ENCODE assay signal across 30 mouse cellular contexts in the genomic region with DNA sequence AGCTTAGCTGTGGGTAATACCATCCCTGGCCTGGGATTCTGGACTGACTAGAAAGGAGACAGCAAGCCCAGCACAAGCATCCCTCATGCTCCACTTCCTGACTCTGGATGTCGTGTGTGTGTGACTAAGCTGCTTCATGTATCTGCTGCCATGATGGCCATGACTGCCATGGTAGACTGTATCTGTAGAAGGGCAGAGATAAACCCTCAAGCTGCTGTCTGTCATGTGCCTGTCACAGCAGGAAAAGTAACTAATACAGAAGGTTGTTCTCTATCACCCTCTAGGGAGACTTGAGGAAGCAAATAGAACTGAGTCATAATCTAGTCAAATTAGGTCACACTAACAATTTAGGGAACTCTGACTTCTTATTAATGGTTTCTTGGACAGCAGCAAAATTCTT.
DNase-seq lines count a peak whose midpoint lies in the region; ATAC-seq and TF ChIP-seq lines count a peak whose summit lies in the region.
"Had no signal": no experiment of that assay in that cellular context is flagged by ENCODE, and none has a peak within 500 bp of the region (broad histone marks: within the 10 kb centered on the region; RNA-seq: fewer than 3 reads in every experiment).

No protein-coding gene starts in this region.

- H3K9ac ChIP-seq in midbrain, postnatal 0 days (replicated peaks; ENCODE audit: low read length, poor library complexity, severe bottlenecking), result no peak overlapping the region
- H3K9ac ChIP-seq in kidney, embryonic 14.5 days (ENCODE audit: low read depth, low read length), result no peak overlapping the region
- H3K9ac ChIP-seq in liver, embryonic 11.5 days (ENCODE audit: low read depth, low read length), result no peak overlapping the region
- H3K9ac ChIP-seq: forebrain, postnatal 0 days; heart, embryonic 15.5 days; hindbrain, embryonic 13.5 days; liver, embryonic 15.5 days; lung, embryonic 14.5 days; midbrain, embryonic 15.5 days; neural tube, embryonic 13.5 days had no signal

- no peak overlapping the region for H3K27ac ChIP-seq in midbrain, postnatal 0 days (ENCODE audit: low read depth, low read length)
- no peak overlapping the region for H3K27ac ChIP-seq in midbrain, embryonic 10.5 days (replicated peaks)
- H3K27ac ChIP-seq in kidney, embryonic 14.5 days (ENCODE audit: low read depth, low read length), result no peak overlapping the region
- no peak overlapping the region for H3K27ac ChIP-seq in kidney, adult 2 months (ENCODE audit: insufficient read depth, low read depth, low read length)
- no peak overlapping the region for H3K27ac ChIP-seq in liver, embryonic 11.5 days (ENCODE audit: low read depth, low read length)
- H3K27ac ChIP-seq: heart, embryonic 10.5 days; heart, embryonic 15.5 days; hindbrain, embryonic 13.5 days; liver, embryonic 15.5 days; midbrain, embryonic 15.5 days; neural tube, embryonic 13.5 days had no signal

- no peaks in the 10 kb centered on the region for H3K36me3 ChIP-seq in midbrain, postnatal 0 days (ENCODE audit: insufficient read depth, low read length)
- no peaks in the 10 kb centered on the region for H3K36me3 ChIP-seq in midbrain, embryonic 10.5 days
- no peaks in the 10 kb centered on the region for H3K36me3 ChIP-seq in kidney, embryonic 14.5 days (ENCODE audit: control insufficient read depth, insufficient read depth, low read length)
- H3K36me3 ChIP-seq in kidney, adult 2 months (ENCODE audit: control insufficient read depth, insufficient read depth, low read length), result no peaks in the 10 kb centered on the region
- H3K36me3 ChIP-seq in liver, embryonic 11.5 days (ENCODE audit: control insufficient read depth, insufficient read depth, low read length), result no peaks in the 10 kb centered on the region
- H3K36me3 ChIP-seq: heart, embryonic 10.5 days; heart, embryonic 15.5 days; hindbrain, embryonic 13.5 days; liver, embryonic 15.5 days; midbrain, embryonic 15.5 days; neural tube, embryonic 13.5 days had no signal

- DNase-seq in midbrain, postnatal 0 days (ENCODE audit: low spot score), result peak; percentile 21
- DNase-seq in midbrain, embryonic 10.5 days (ENCODE audit: low spot score), result no peak
- DNase-seq in CD4-positive, CD25-positive, alpha-beta regulatory T cell, adult 2 months (ENCODE audit: low read depth, low spot score), result peak; percentile 18
- DNase-seq in kidney, adult 2 months, result no peak
- no peak for DNase-seq in liver, embryonic 11.5 days (ENCODE audit: low spot score)
- DNase-seq: adrenal gland, postnatal 25 days; cerebellum, adult 11-12 months; cerebellum, adult 9-11 months; forebrain, postnatal 0 days; gastrocnemius, postnatal 10 days; heart, postnatal 36 days; kidney, adult 9 months; kidney, postnatal 14 days; layer of hippocampus, adult 9-11 months; liver; lung, embryonic 14.5 days; lung, postnatal 14 days; right cerebral cortex, postnatal 25 days had no signal

- no peak overlapping the region for H3K4me2 ChIP-seq in midbrain, postnatal 0 days (ENCODE audit: low read depth, low read length, poor library complexity, severe bottlenecking)
- no peak overlapping the region for H3K4me2 ChIP-seq in kidney, embryonic 14.5 days (replicated peaks; ENCODE audit: low read depth, low read length)
- no peak overlapping the region for H3K4me2 ChIP-seq in liver, embryonic 11.5 days
- H3K4me2 ChIP-seq: heart, embryonic 15.5 days; hindbrain, embryonic 13.5 days; liver, embryonic 15.5 days; lung, embryonic 14.5 days; midbrain, embryonic 15.5 days; neural tube, embryonic 13.5 days had no signal

- H3K4me1 ChIP-seq in midbrain, postnatal 0 days (ENCODE audit: insufficient read depth, low read length), result no peaks in the 10 kb centered on the region
- H3K4me1 ChIP-seq in midbrain, embryonic 10.5 days, result no peaks in the 10 kb centered on the region
- no peaks in the 10 kb centered on the region for H3K4me1 ChIP-seq in kidney, embryonic 14.5 days (ENCODE audit: control insufficient read depth, insufficient read depth, low read length)
- 0 out of 2 replicates have a peak, but pooled peaks cover 2% of the 10 kb centered on the region for H3K4me1 ChIP-seq in kidney, adult 2 months (ENCODE audit: control insufficient read depth, insufficient read depth, low read length)
- H3K4me1 ChIP-seq in liver, embryonic 11.5 days (replicated peaks; ENCODE audit: control insufficient read depth, insufficient read depth, low read length), result no peaks in the 10 kb centered on the region
- H3K4me1 ChIP-seq: heart, embryonic 10.5 days; heart, embryonic 15.5 days; hindbrain, embryonic 13.5 days; liver, embryonic 15.5 days; midbrain, embryonic 15.5 days; neural tube, embryonic 13.5 days had no signal

- no peak for TF ChIP-seq POLR2A in kidney, adult 2 months (IDR thresholded peaks at IDR 0.05; ENCODE audit: low read depth, low read length)

- no peaks in the 10 kb centered on the region for H3K9me3 ChIP-seq in midbrain, postnatal 0 days (ENCODE audit: low read length)
- no peaks in the 10 kb centered on the region for H3K9me3 ChIP-seq in midbrain, embryonic 10.5 days (replicated peaks)
- H3K9me3 ChIP-seq in kidney, embryonic 14.5 days (ENCODE audit: control insufficient read depth, low read length), result no peaks in the 10 kb centered on the region
- no peaks in the 10 kb centered on the region for H3K9me3 ChIP-seq in liver, embryonic 11.5 days (ENCODE audit: control insufficient read depth, low read length)
- H3K9me3 ChIP-seq: heart, embryonic 10.5 days; heart, embryonic 15.5 days; hindbrain, embryonic 13.5 days; liver, embryonic 15.5 days; midbrain, embryonic 15.5 days; neural tube, embryonic 13.5 days had no signal

- ATAC-seq in midbrain, postnatal 0 days (ENCODE audit: low FRiP score), result no peak
- ATAC-seq in common myeloid progenitor, adult 5-6 weeks (replicated peaks; ENCODE audit: low read depth, poor library complexity, severe bottlenecking), result peak; percentile 45
- peak; percentile 51; the same call in 1 of the 2 replicates for ATAC-seq in megakaryocyte-erythroid progenitor cell, adult 5-6 weeks (replicated peaks; ENCODE audit: low FRiP score, low TSS enrichment, poor library complexity, severe bottlenecking)
- no peak for ATAC-seq in kidney, embryonic 14.5 days (ENCODE audit: low FRiP score, low TSS enrichment)
- no peak for ATAC-seq in liver, embryonic 11.5 days (replicated peaks; ENCODE audit: low FRiP score)
- ATAC-seq: forebrain, postnatal 0 days; intestine, embryonic 16.5 days; midbrain, embryonic 15.5 days had no signal

- H3K27me3 ChIP-seq in midbrain, postnatal 0 days (ENCODE audit: insufficient read depth, low read length), result no peaks in the 10 kb centered on the region
- H3K27me3 ChIP-seq in midbrain, embryonic 10.5 days (ENCODE audit: low read depth, poor library complexity, severe bottlenecking), result no peaks in the 10 kb centered on the region
- no peaks in the 10 kb centered on the region for H3K27me3 ChIP-seq in kidney, embryonic 14.5 days (ENCODE audit: control insufficient read depth, insufficient read depth, low read length)
- no peaks in the 10 kb centered on the region for H3K27me3 ChIP-seq in kidney, adult 2 months (replicated peaks; ENCODE audit: control insufficient read depth, insufficient read depth, low read length)
- H3K27me3 ChIP-seq in liver, embryonic 11.5 days (replicated peaks; ENCODE audit: control insufficient read depth, insufficient read depth, low read length), result no peaks in the 10 kb centered on the region
- H3K27me3 ChIP-seq: CH12.LX; heart, embryonic 15.5 days; hindbrain, embryonic 13.5 days; liver, embryonic 15.5 days; midbrain, embryonic 15.5 days; neural tube, embryonic 13.5 days had no signal

- no peak overlapping the region for H3K4me3 ChIP-seq in midbrain, postnatal 0 days (ENCODE audit: low read depth, low read length)
- H3K4me3 ChIP-seq in midbrain, embryonic 10.5 days, result no peak overlapping the region
- no peak overlapping the region for H3K4me3 ChIP-seq in kidney, embryonic 14.5 days (ENCODE audit: low read length)
- no peak overlapping the region for H3K4me3 ChIP-seq in kidney, adult 2 months (ENCODE audit: insufficient read depth, low read depth, low read length)
- no peak overlapping the region for H3K4me3 ChIP-seq in liver, embryonic 11.5 days (ENCODE audit: low read depth, low read length)
- H3K4me3 ChIP-seq: erythroblast, embryonic 14.5 days; heart, embryonic 10.5 days; heart, embryonic 15.5 days; hindbrain, embryonic 13.5 days; liver, embryonic 15.5 days; midbrain, embryonic 15.5 days; neural tube, embryonic 13.5 days had no signal

- WGBS in midbrain, postnatal 0 days, result 27% methylated on average over 1 of the region's 1 CpGs
- 52% methylated on average over 1 of the region's 1 CpGs for WGBS in midbrain, embryonic 10.5 days
- 81% methylated on average over 1 of the region's 1 CpGs for WGBS in kidney, embryonic 14.5 days
- 81% methylated on average over 1 of the region's 1 CpGs for WGBS in kidney, adult 2 months
- WGBS in liver, embryonic 11.5 days, result 37% methylated on average over 1 of the region's 1 CpGs

- no peak for TF ChIP-seq CTCF in midbrain, postnatal 0 days (IDR thresholded peaks at IDR 0.05)
- no peak for TF ChIP-seq CTCF in kidney, adult 2 months (conservative IDR thresholded peaks at IDR 0.05; ENCODE audit: insufficient read depth, insufficient read length, low read depth, low read length)

Comparison
In these comparisons a context has a peak if more than half of its experiments do, and no peak if none do; other contexts are left out.
1. DNase-seq: peak in midbrain, postnatal 0 days (single experiment) and CD4-positive, CD25-positive, alpha-beta regulatory T cell, adult 2 months (single experiment); none in midbrain, embryonic 10.5 days (single experiment), kidney, adult 2 months (single experiment) and liver, embryonic 11.5 days (single experiment).
2. ATAC-seq: peak in common myeloid progenitor, adult 5-6 weeks (single experiment) and megakaryocyte-erythroid progenitor cell, adult 5-6 weeks (single experiment); none in midbrain, postnatal 0 days (single experiment), kidney, embryonic 14.5 days (single experiment) and liver, embryonic 11.5 days (single experiment).